In genomic region chr7:99441534-99442072, GRCm38 (mm10) we compare ENCODE assay signal across 9 mouse cellular contexts. TPM values are rescaled to one million over a fixed set of nuclear protein-coding genes. Genes with fewer than 3 reads are reported as not detected.
DNase-seq lines count a peak whose midpoint lies in the region; ATAC-seq lines count a peak whose summit lies in the region.
"Had no signal": no experiment of that assay in that cellular context is flagged by ENCODE, and none has a peak within 500 bp of the region (broad histone marks: within the 10 kb centered on the region; RNA-seq: fewer than 3 reads in every experiment).

No protein-coding gene starts in this region.

- peaks cover 23% of the 10 kb centered on the region for H3K4me1 ChIP-seq in midbrain, embryonic 12.5 days
- no peaks in the 10 kb centered on the region for H3K4me1 ChIP-seq in midbrain, embryonic 16.5 days (ENCODE audit: control insufficient read depth, insufficient read depth, low read length)
- peaks cover 13% of the 10 kb centered on the region for H3K4me1 ChIP-seq in lung, embryonic 16.5 days (replicated peaks; ENCODE audit: control insufficient read depth, insufficient read depth, low read length)

- no peak overlapping the region for H3K4me3 ChIP-seq in midbrain, embryonic 12.5 days
- no peak overlapping the region for H3K4me3 ChIP-seq in midbrain, embryonic 16.5 days (ENCODE audit: low read depth, low read length)
- H3K4me3 ChIP-seq in lung, embryonic 16.5 days (ENCODE audit: low read length) = no peak overlapping the region

- no peak overlapping the region for H3K4me2 ChIP-seq in midbrain, embryonic 12.5 days (replicated peaks)
- no peak overlapping the region for H3K4me2 ChIP-seq in midbrain, embryonic 16.5 days (ENCODE audit: low read length)
- no peak overlapping the region for H3K4me2 ChIP-seq in lung, embryonic 16.5 days (ENCODE audit: low read depth, low read length)

- no peak for ATAC-seq in midbrain, embryonic 12.5 days (ENCODE audit: low FRiP score, low read depth)
- ATAC-seq in midbrain, embryonic 16.5 days = no peak
- peak; percentile 92 for ATAC-seq in lung, embryonic 16.5 days (ENCODE audit: low read depth)
- no peak for ATAC-seq in monocyte, adult 5-6 weeks (replicated peaks; ENCODE audit: insufficient number of reproducible peaks, low FRiP score, low TSS enrichment, poor library complexity, severe bottlenecking)
- ATAC-seq in erythroblast, adult 5-6 weeks (replicated peaks; ENCODE audit: low FRiP score, poor library complexity, severe bottlenecking) = no peak

- H3K27ac ChIP-seq in midbrain, embryonic 12.5 days (replicated peaks) = 0 out of 2 replicates have a peak overlapping the region, but pooled peaks have one; percentile 4
- H3K27ac ChIP-seq in midbrain, embryonic 16.5 days (ENCODE audit: low read length) = no peak overlapping the region
- H3K27ac ChIP-seq in lung, embryonic 16.5 days (ENCODE audit: low read length) = peak overlapping the region; percentile 81

- no peak overlapping the region for H3K9ac ChIP-seq in midbrain, embryonic 12.5 days (replicated peaks)
- H3K9ac ChIP-seq in midbrain, embryonic 16.5 days (ENCODE audit: low read depth, low read length) = no peak overlapping the region
- peak overlapping the region; percentile 2; the same call in 1 of the 2 replicates for H3K9ac ChIP-seq in lung, embryonic 16.5 days (ENCODE audit: low read length)

- 0 out of 2 replicates have a peak, but pooled peaks cover 6% of the 10 kb centered on the region for H3K36me3 ChIP-seq in midbrain, embryonic 12.5 days
- H3K36me3 ChIP-seq in midbrain, embryonic 16.5 days (ENCODE audit: control insufficient read depth, insufficient read depth, low read length) = peaks cover 2% of the 10 kb centered on the region; the same call in 1 of the 2 replicates
- H3K36me3 ChIP-seq in lung, embryonic 16.5 days (ENCODE audit: control insufficient read depth, insufficient read depth, low read length) = no peaks in the 10 kb centered on the region

- 31% methylated on average over 6 of the region's 6 CpGs for WGBS in midbrain, embryonic 12.5 days
- 31% methylated on average over 6 of the region's 6 CpGs for WGBS in midbrain, embryonic 16.5 days
- 17% methylated on average over 6 of the region's 6 CpGs for WGBS in lung, embryonic 16.5 days

- H3K9me3 ChIP-seq in midbrain, embryonic 12.5 days = no peaks in the 10 kb centered on the region
- no peaks in the 10 kb centered on the region for H3K9me3 ChIP-seq in midbrain, embryonic 16.5 days (replicated peaks; ENCODE audit: control insufficient read depth, low read length, poor library complexity, severe bottlenecking)
- no peaks in the 10 kb centered on the region for H3K9me3 ChIP-seq in lung, embryonic 16.5 days (ENCODE audit: control insufficient read depth, low read length)

- no peaks in the 10 kb centered on the region for H3K27me3 ChIP-seq in midbrain, embryonic 12.5 days
- no peaks in the 10 kb centered on the region for H3K27me3 ChIP-seq in midbrain, embryonic 16.5 days (ENCODE audit: control insufficient read depth, insufficient read depth, low read depth, low read length)
- H3K27me3 ChIP-seq in lung, embryonic 16.5 days (ENCODE audit: control insufficient read depth, insufficient read depth, low read depth, low read length) = no peaks in the 10 kb centered on the region

- DNase-seq in heart, adult 8-10 months (ENCODE audit: low spot score) = peak; percentile 72
- DNase-seq in kidney, adult 18-20 months = peak; percentile 78
- no peak for DNase-seq in left cerebral cortex, adult 9 months (ENCODE audit: low spot score in 2 of 2)

RNA-seq across cellular contexts. Expression of gene Klhl35, which starts 24.2 kb away (rescaled TPM):
- polyA plus RNA-seq in midbrain, embryonic 12.5 days (2016; fragmentation: Nextera tagmentation; extraction: Ambion mirVana) = 37.4 and 38.1 TPM in 2 replicates
- polyA plus RNA-seq in midbrain, embryonic 16.5 days (2015; fragmentation: Nextera tagmentation; extraction: Ambion mirVana) = 2.5 and 2.9 TPM in 2 replicates
- total RNA-seq in heart, adult 8-10 months (2022) = not detected
- polyA plus RNA-seq in lung, embryonic 16.5 days (2015; fragmentation: Nextera tagmentation; extraction: Ambion mirVana) = 0.24 and 0.30 TPM in 2 replicates
- total RNA-seq in monocyte, adult 5-6 weeks (2017) = 0.49 to 1.6 TPM in 2 of 3 replicates, not detected in the other
- total RNA-seq in erythroblast, adult 5-6 weeks (2015; ENCODE audit: low replicate concordance) = 1.9 TPM in 1 of 2 replicates, not detected in the other
- total RNA-seq in erythroblast, adult 5-6 weeks (2017; ENCODE audit: low replicate concordance) = not detected in 2 replicates
- total RNA-seq: gastrocnemius, postnatal 36 days had no signal

RNA-seq across cellular contexts. Expression of gene Rps3, which starts 41.9 kb away (rescaled TPM):
- polyA plus RNA-seq in midbrain, embryonic 12.5 days (2016; fragmentation: Nextera tagmentation; extraction: Ambion mirVana) = 555 and 561 TPM in 2 replicates
- 405 and 414 TPM in 2 replicates for polyA plus RNA-seq in midbrain, embryonic 16.5 days (2015; fragmentation: Nextera tagmentation; extraction: Ambion mirVana)
- 100 to 1,000 TPM; 305 to 381 (median 333) TPM for total RNA-seq in heart, adult 8-10 months (2022)
- polyA plus RNA-seq in lung, embryonic 16.5 days (2015; fragmentation: Nextera tagmentation; extraction: Ambion mirVana) = 818 and 826 TPM in 2 replicates
- 1,253 to 1,571 TPM (median 1,557 TPM) in 3 replicates for total RNA-seq in monocyte, adult 5-6 weeks (2017)
- total RNA-seq in erythroblast, adult 5-6 weeks (2015; ENCODE audit: low replicate concordance) = 292 and 308 TPM in 2 replicates
- total RNA-seq in erythroblast, adult 5-6 weeks (2017; ENCODE audit: low replicate concordance) = 237 and 436 TPM in 2 replicates

Comparison
In these comparisons a context has a peak if more than half of its experiments do, and no peak if none do; other contexts are left out.
1. DNase-seq: peak in heart, adult 8-10 months (single experiment) and kidney, adult 18-20 months (single experiment); none in left cerebral cortex, adult 9 months (0 of 2).